Mouse (Mus musculus): ENCODE measurements around the gene Kng1.
A peak's percentile ranks its signal among the peaks of the same experiment; 100 is the strongest.

DNA sequence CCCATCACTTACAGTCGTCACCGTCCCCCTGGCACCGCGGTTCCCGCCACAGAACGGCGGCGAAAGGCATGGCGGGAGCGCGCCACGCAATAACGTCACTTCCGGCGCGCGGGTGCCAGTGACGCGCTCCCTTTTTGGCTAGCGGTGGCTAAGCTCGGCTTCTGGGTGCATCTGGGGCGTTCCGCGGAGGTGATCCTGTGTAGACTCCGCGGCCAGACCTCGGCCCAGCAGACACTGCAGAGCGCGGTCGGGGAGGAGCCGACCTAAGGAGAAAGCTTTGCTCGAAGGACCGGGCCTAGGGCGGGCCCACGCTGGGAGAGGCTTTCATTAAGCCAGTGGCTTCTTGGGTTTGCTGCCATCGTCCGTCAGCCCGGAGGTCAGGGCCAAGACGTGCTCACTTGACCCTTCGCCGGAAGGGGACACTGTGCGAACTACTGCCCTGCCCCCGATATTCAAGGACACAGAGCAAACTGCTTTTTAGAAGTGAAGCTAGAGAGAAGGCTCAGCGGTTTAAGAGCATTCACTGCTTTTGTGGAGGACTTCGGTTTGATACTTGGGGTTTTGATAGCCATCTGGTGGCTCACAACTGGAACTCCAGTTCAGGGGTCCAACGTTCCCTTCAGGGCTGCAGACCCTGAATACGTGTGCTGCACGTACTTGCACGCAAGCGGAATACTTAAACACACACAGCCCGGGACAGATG is 70.2 kb downstream of the Kng1 start, which contains the start of gene Rfc4:
- peak; percentile 33 for TF ChIP-seq CTCF (IDR thresholded peaks at IDR 0.05; ENCODE audit: low read depth, low read length)
- TF ChIP-seq POLR2A (IDR thresholded peaks at IDR 0.05; ENCODE audit: extremely low read depth, insufficient read depth, low read length): peak; percentile 71

Data from liver, adult 2 months (tissue).